Mouse (Mus musculus): ENCODE measurements around the gene St13. TPM values are rescaled to one million over a fixed set of nuclear protein-coding genes. Genes with fewer than 3 reads are reported as not detected.

Gene St13
- total and polyA plus RNA-seq, 2 experiments from 2014 or later, result 111 to 241 TPM

GRCm38 (mm10) chr15:81364271-81364670 lies 35.6 kb downstream of the St13 start:
- H3K9me3 ChIP-seq (ENCODE audit: low read length), result no peaks in the 10 kb centered on the region
- WGBS, result 98% methylated on average over 1 of the region's 1 CpGs
- ATAC-seq (ENCODE audit: low FRiP score) (no peak), DNase-seq (ENCODE audit: low spot score) (no peak)
- no peak overlapping the region for H3K4me2 ChIP-seq (ENCODE audit: low read depth, low read length, poor library complexity, severe bottlenecking)
- H3K36me3 ChIP-seq (ENCODE audit: insufficient read depth, low read length), result peaks cover 21% of the 10 kb centered on the region; the same call in 1 of the 2 replicates
- H3K27me3 ChIP-seq (ENCODE audit: insufficient read depth, low read length), result no peaks in the 10 kb centered on the region
- H3K27ac ChIP-seq (ENCODE audit: low read depth, low read length), result no peak overlapping the region
- H3K4me3 ChIP-seq (ENCODE audit: low read depth, low read length), result no peak overlapping the region
- H3K9ac ChIP-seq (replicated peaks; ENCODE audit: low read length, poor library complexity, severe bottlenecking), result no peak overlapping the region
- peaks cover 5% of the 10 kb centered on the region; the same call in 1 of the 2 replicates for H3K4me1 ChIP-seq (ENCODE audit: insufficient read depth, low read length)
- TF ChIP-seq CTCF (IDR thresholded peaks at IDR 0.05), result no peak

- Histone ChIP-seq H3K4me2 (ENCODE audit: low read depth, low read length, poor library complexity, severe bottlenecking) (no peak overlapping the region), H3K27me3 (ENCODE audit: insufficient read depth, low read length) (no peaks in the 10 kb centered on the region), H3K36me3 (ENCODE audit: insufficient read depth, low read length) (peaks cover 17% of the 10 kb centered on the region; the same call in 1 of the 2 replicates), H3K9me3 (ENCODE audit: low read length) (no peaks in the 10 kb centered on the region), H3K9ac (replicated peaks; ENCODE audit: low read length, poor library complexity, severe bottlenecking) (no peak overlapping the region), H3K4me3 (ENCODE audit: low read depth, low read length) (no peak overlapping the region), H3K4me1 (ENCODE audit: insufficient read depth, low read length) (peaks cover 5% of the 10 kb centered on the region; the same call in 1 of the 2 replicates), H3K27ac (ENCODE audit: low read depth, low read length) (no peak overlapping the region)
- 95% methylated on average over 1 of the region's 1 CpGs for WGBS
- no peak for DNase-seq (ENCODE audit: low spot score)
- ATAC-seq (ENCODE audit: low FRiP score), result no peak
- TF ChIP-seq CTCF (IDR thresholded peaks at IDR 0.05), result no peak
Measured at GRCm38 (mm10) chr15:81362501-81362900, 37.4 kb downstream of the St13 start.

GRCm38 (mm10) chr15:81361417-81362015 lies 38.4 kb downstream of the St13 start:
- Histone ChIP-seq H3K4me1 (ENCODE audit: insufficient read depth, low read length) (peaks cover 5% of the 10 kb centered on the region; the same call in 1 of the 2 replicates), H3K27ac (ENCODE audit: low read depth, low read length) (no peak overlapping the region), H3K9ac (replicated peaks; ENCODE audit: low read length, poor library complexity, severe bottlenecking) (no peak overlapping the region), H3K4me3 (ENCODE audit: low read depth, low read length) (no peak overlapping the region), H3K36me3 (ENCODE audit: insufficient read depth, low read length) (peaks cover 7% of the 10 kb centered on the region; the same call in 1 of the 2 replicates), H3K4me2 (ENCODE audit: low read depth, low read length, poor library complexity, severe bottlenecking) (0 out of 2 replicates have a peak overlapping the region, but pooled peaks have one; percentile 72), H3K27me3 (ENCODE audit: insufficient read depth, low read length) (no peaks in the 10 kb centered on the region), H3K9me3 (ENCODE audit: low read length) (no peaks in the 10 kb centered on the region)
- no peak for TF ChIP-seq CTCF (IDR thresholded peaks at IDR 0.05)
- ATAC-seq (ENCODE audit: low FRiP score) (no peak), DNase-seq (ENCODE audit: low spot score) (no peak)
- WGBS, result 45% methylated on average over 10 of the region's 10 CpGs

- no peak overlapping the region for H3K9ac ChIP-seq (replicated peaks; ENCODE audit: low read length, poor library complexity, severe bottlenecking)
- peak overlapping the region; percentile 72 for H3K4me2 ChIP-seq (ENCODE audit: low read depth, low read length, poor library complexity, severe bottlenecking)
- H3K27ac ChIP-seq (ENCODE audit: low read depth, low read length), result peak overlapping the region; percentile 38
- peak overlapping the region; percentile 61 for H3K4me3 ChIP-seq (ENCODE audit: low read depth, low read length)
- peaks cover 4% of the 10 kb centered on the region; the same call in 1 of the 2 replicates for H3K36me3 ChIP-seq (ENCODE audit: insufficient read depth, low read length)
- no peak for DNase-seq (ENCODE audit: low spot score)
- no peaks in the 10 kb centered on the region for H3K9me3 ChIP-seq (ENCODE audit: low read length)
- peak; percentile 26; the same call in 1 of the 2 replicates for ATAC-seq (ENCODE audit: low FRiP score)
- 43% methylated on average over 6 of the region's 6 CpGs for WGBS
- no peaks in the 10 kb centered on the region for H3K27me3 ChIP-seq (ENCODE audit: insufficient read depth, low read length)
- peaks cover 5% of the 10 kb centered on the region; the same call in 1 of the 2 replicates for H3K4me1 ChIP-seq (ENCODE audit: insufficient read depth, low read length)
- no peak for TF ChIP-seq CTCF (IDR thresholded peaks at IDR 0.05)
Measured at GRCm38 (mm10) chr15:81361022-81361404, 38.9 kb downstream of the St13 start.

GRCm38 (mm10) chr15:81360345-81361021 lies 39.4 kb downstream of the St13 start, which contains the start of gene Slc25a17:
Gene Slc25a17, minus strand, starts transcription at chr15:81360812.
- H3K36me3 ChIP-seq (ENCODE audit: insufficient read depth, low read length), result no peaks in the 10 kb centered on the region; the same call in 1 of the 2 replicates
- under 1% methylated on average over 30 of the region's 30 CpGs for WGBS
- H3K27ac ChIP-seq (ENCODE audit: low read depth, low read length), result peak within 1 kb of the TSS; percentile 69
- peaks cover 5% of the 10 kb centered on the region; the same call in 1 of the 2 replicates for H3K4me1 ChIP-seq (ENCODE audit: insufficient read depth, low read length)
- no peak for TF ChIP-seq CTCF (IDR thresholded peaks at IDR 0.05)
- peak within 1 kb of the TSS; percentile 61 for H3K4me3 ChIP-seq (ENCODE audit: low read depth, low read length)
- peak; percentile 98 for DNase-seq (ENCODE audit: low spot score)
- peak within 1 kb of the TSS; percentile 74 for H3K9ac ChIP-seq (replicated peaks; ENCODE audit: low read length, poor library complexity, severe bottlenecking)
- no peaks in the 10 kb centered on the region for H3K27me3 ChIP-seq (ENCODE audit: insufficient read depth, low read length)
- no peaks in the 10 kb centered on the region for H3K9me3 ChIP-seq (ENCODE audit: low read length)
- peak; percentile 99 for ATAC-seq (ENCODE audit: low FRiP score)
- peak within 1 kb of the TSS; percentile 72 for H3K4me2 ChIP-seq (ENCODE audit: low read depth, low read length, poor library complexity, severe bottlenecking)

GRCm38 (mm10) chr15:81359421-81359820 lies 40.5 kb downstream of the St13 start:
- Histone ChIP-seq H3K36me3 (ENCODE audit: insufficient read depth, low read length) (no peaks in the 10 kb centered on the region), H3K27ac (ENCODE audit: low read depth, low read length) (no peak overlapping the region), H3K4me3 (ENCODE audit: low read depth, low read length) (no peak overlapping the region), H3K4me2 (ENCODE audit: low read depth, low read length, poor library complexity, severe bottlenecking) (no peak overlapping the region), H3K9ac (replicated peaks; ENCODE audit: low read length, poor library complexity, severe bottlenecking) (no peak overlapping the region), H3K27me3 (ENCODE audit: insufficient read depth, low read length) (no peaks in the 10 kb centered on the region), H3K9me3 (ENCODE audit: low read length) (no peaks in the 10 kb centered on the region), H3K4me1 (ENCODE audit: insufficient read depth, low read length) (peaks cover 5% of the 10 kb centered on the region; the same call in 1 of the 2 replicates)
- no peak for TF ChIP-seq CTCF (IDR thresholded peaks at IDR 0.05)
- DNase-seq (ENCODE audit: low spot score) (no peak), ATAC-seq (ENCODE audit: low FRiP score) (no peak)
- 89% methylated on average over 5 of the region's 5 CpGs for WGBS

Data from midbrain, postnatal 0 days (tissue).